Mouse (Mus musculus) gastrocnemius, adult 2 months (tissue): ENCODE measurements at regions not wholly inside any gene's neighbourhood (a gene's known extent, or its start where the extent isn't known, plus 50 kb on each side); places are given as distances from the start of the nearest gene placed in this dataset.
A peak's percentile ranks its signal among the peaks of the same experiment; 100 is the strongest.

Experiments
- DNase-seq: peaks from one replicate; pipeline ENCODE4 v3.0.0; 2022
- H3K27ac ChIP-seq: fragments of 200-600 bp; 2 replicates; pipeline ENCODE4 v1.8.1; 2022; ENCODE audit warnings: mild to moderate bottlenecking
- H3K4me3 ChIP-seq: fragments of 200-600 bp; 2 replicates; pipeline ENCODE4 v1.8.1; 2022; ENCODE audit warnings: mild to moderate bottlenecking, moderate library complexity
- CTCF ChIP-seq: fragments of 200-600 bp; IDR thresholded peaks from 2 replicates; pipeline ENCODE4 v1.8.1; 2022; ENCODE audit warnings: antibody characterized with exemption, mild to moderate bottlenecking, moderate library complexity
- intact Hi-C: fragments of 180-260 bp; cut with DNase I; formaldehyde crosslinking; loops from one replicate; pipeline ENCODE4 v1.15.1; 2025

GRCm38 (mm10) chr14:61665815-61666214 lies 58.6 kb downstream of the Kcnrg start:
- Histone ChIP-seq H3K4me3 (no peak overlapping the region), H3K27ac (no peak overlapping the region)
- no peak for DNase-seq
- intact Hi-C loops, result no loop called here
- no peak for TF ChIP-seq CTCF

GRCm38 (mm10) chr14:61673184-61673583 lies 65.9 kb downstream of the Kcnrg start:
- no peak for TF ChIP-seq CTCF
- no peak overlapping the region for H3K4me3 ChIP-seq
- H3K27ac ChIP-seq, result no peak overlapping the region
- DNase-seq, result no peak
- intact Hi-C loops, result no loop called here

GRCm38 (mm10) chr14:61678107-61678506 lies 70.8 kb downstream of the Kcnrg start:
- TF ChIP-seq CTCF, result no peak
- Histone ChIP-seq H3K27ac (no peak overlapping the region; the same call in 1 of the 2 replicates), H3K4me3 (no peak overlapping the region)
- DNase-seq, result no peak
- intact Hi-C loops, result no loop called here

GRCm38 (mm10) chr14:61680818-61681707 lies 73.8 kb downstream of the Kcnrg start:
- intact Hi-C loops, result loop anchor here (2.0 to 10.0 kb wide), 3 partner anchors 32 to 364 kb away; partner anchors contain the start of gene Spryd7
- TF ChIP-seq CTCF, result peak; percentile 29
- peak overlapping the region; percentile 100 for H3K27ac ChIP-seq
- H3K4me3 ChIP-seq, result peak overlapping the region; percentile 97
- DNase-seq, result peak; percentile 96

GRCm38 (mm10) chr14:61681708-61682701 lies 74.7 kb downstream of the Kcnrg start:
- TF ChIP-seq CTCF, result no peak; the same call in 1 of the 2 replicates
- intact Hi-C loops, result loop anchor here (2.0 to 10.0 kb wide), 3 partner anchors 33 to 363 kb away; partner anchors contain the start of gene Spryd7
- Histone ChIP-seq H3K27ac (peak overlapping the region; percentile 100), H3K4me3 (peak overlapping the region; percentile 97)
- DNase-seq, result peak; percentile 97

GRCm38 (mm10) chr14:61682721-61683355 lies 75.6 kb downstream of the Kcnrg start:
- peak; percentile 85 for DNase-seq

GRCm38 (mm10) chr14:61683356-61683740 lies 76.1 kb downstream of the Kcnrg start:
- H3K27ac ChIP-seq, result peak overlapping the region; percentile 100
- no peak for TF ChIP-seq CTCF
- intact Hi-C loops, result loop anchor here (5.0 to 10.0 kb wide), 2 partner anchors 126 to 361 kb away; partner anchors contain the start of gene Spryd7
- peak overlapping the region; percentile 97 for H3K4me3 ChIP-seq
- DNase-seq, result peak; percentile 33

More at GRCm38 (mm10) chr14:61682721-61683355, 75.6 kb downstream of the Kcnrg start:
- peak overlapping the region; percentile 97 for H3K4me3 ChIP-seq
- peak; percentile 30 for TF ChIP-seq CTCF
- intact Hi-C loops, result loop anchor here (5.0 to 10.0 kb wide), 2 partner anchors 126 to 362 kb away; partner anchors contain the start of gene Spryd7
- peak overlapping the region; percentile 100 for H3K27ac ChIP-seq

- no peak for TF ChIP-seq CTCF
- DNase-seq, result peak; percentile 33
- H3K27ac ChIP-seq, result peak overlapping the region; percentile 100
Observed at GRCm38 (mm10) chr14:61683791-61684411, 76.6 kb downstream of the Kcnrg start.

GRCm38 (mm10) chr14:61684473-61685230 lies 77.4 kb downstream of the Kcnrg start:
- Histone ChIP-seq H3K27ac (peak overlapping the region; percentile 100), H3K4me3 (peak overlapping the region; percentile 97)
- no peak for TF ChIP-seq CTCF
- intact Hi-C loops, result loop anchor here (5.0 to 10.0 kb wide), 2 partner anchors 127 to 360 kb away; partner anchors contain the start of gene Spryd7
- DNase-seq, result no peak

More at GRCm38 (mm10) chr14:61683791-61684411, 76.6 kb downstream of the Kcnrg start:
- intact Hi-C loops, result loop anchor here (5.0 to 10.0 kb wide), 2 partner anchors 127 to 361 kb away; partner anchors contain the start of gene Spryd7
- H3K4me3 ChIP-seq, result peak overlapping the region; percentile 97

GRCm38 (mm10) chr14:61685231-61685800 lies 78.1 kb downstream of the Kcnrg start:
- DNase-seq, result no peak
- Histone ChIP-seq H3K27ac (peak overlapping the region; percentile 100), H3K4me3 (peak overlapping the region; percentile 97)
- TF ChIP-seq CTCF, result no peak
- intact Hi-C loops, result loop anchor here (10.0 kb wide), 1 partner anchor 359 kb away; no protein-coding TSS in a partner anchor
